Mouse (Mus musculus) stomach, postnatal 0 days (tissue): ENCODE data around the gene Nit2.

Source experiments
- CTCF ChIP-seq: IDR thresholded peaks from 2 replicates; pipeline ENCODE4 v1.5.1; 2016; ENCODE audit warnings: antibody characterized with exemption, low read depth, mild to moderate bottlenecking, moderate library complexity
- EP300 ChIP-seq: optimal IDR thresholded peaks from 2 replicates; pipeline ENCODE3; 2016; ENCODE audit warnings: antibody characterized with exemption

DNA sequence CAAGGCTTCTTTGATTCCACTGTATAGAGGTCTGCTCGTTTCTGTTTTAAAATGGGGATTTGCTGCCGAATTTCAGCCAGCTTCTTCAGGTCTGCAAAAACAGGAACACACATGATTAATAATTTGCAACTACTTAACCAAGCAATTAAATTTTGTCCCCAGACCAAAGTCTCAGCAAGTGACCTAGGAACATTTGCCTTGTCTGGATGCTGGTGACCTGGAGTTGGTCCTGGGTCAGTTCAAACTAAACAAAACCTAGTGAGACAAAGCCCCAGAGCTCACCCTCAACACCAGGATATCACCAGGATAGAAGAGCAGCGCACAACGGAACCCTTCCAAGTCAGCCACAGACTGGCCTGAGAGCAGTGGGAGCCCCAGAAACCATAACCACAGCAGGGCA lies 10.1 kb downstream of the Nit2 start:
- TF ChIP-seq CTCF = no peak
- no peak for TF ChIP-seq EP300
